ENCODE assay signal across 8 mouse cellular contexts in genomic region chr4:134388397-134388796, GRCm38 (mm10). TPM values are rescaled to one million over a fixed set of nuclear protein-coding genes. Genes with fewer than 3 reads are reported as not detected.
A peak's percentile ranks its signal among the peaks of the same experiment; 100 is the strongest.
DNase-seq lines count a peak whose midpoint lies in the region; ATAC-seq and TF ChIP-seq lines count a peak whose summit lies in the region.
"Had no signal": no experiment of that assay in that cellular context is flagged by ENCODE, and none has a peak within 500 bp of the region (broad histone marks: within the 10 kb centered on the region; RNA-seq: fewer than 3 reads in every experiment).

No protein-coding gene starts in this region.

- peak; percentile 93 for TF ChIP-seq CTCF in ES-Bruce4 (IDR thresholded peaks at IDR 0.05; ENCODE audit: low read depth, low read length)
- peak; percentile 79 for TF ChIP-seq CTCF in liver, embryonic 14.5 days (IDR thresholded peaks at IDR 0.05; ENCODE audit: low read depth)

- no peak for TF ChIP-seq POLR2A in ES-Bruce4 (IDR thresholded peaks at IDR 0.05; ENCODE audit: insufficient read depth, low read length)

- H3K27ac ChIP-seq in ES-Bruce4 (ENCODE audit: insufficient read depth, low read length), result no peak overlapping the region
- no peak overlapping the region for H3K27ac ChIP-seq in embryonic facial prominence, embryonic 10.5 days (replicated peaks)
- H3K27ac ChIP-seq in liver, embryonic 14.5 days, result no peak overlapping the region

- H3K4me3 ChIP-seq in ES-Bruce4 (ENCODE audit: low read depth, low read length), result no peak overlapping the region
- H3K4me3 ChIP-seq in embryonic facial prominence, embryonic 10.5 days, result no peak overlapping the region
- H3K4me3 ChIP-seq in liver, embryonic 14.5 days (ENCODE audit: insufficient read depth in 1 of 2, low read depth in 2 of 2, low read length in 2 of 2), result no peak overlapping the region
- H3K4me3 ChIP-seq: myocyte had no signal

- peak; percentile 65 to 70 for DNase-seq in layer of hippocampus, postnatal 10 days (ENCODE audit: low spot score in 2 of 2)
- no peak for DNase-seq in layer of hippocampus, adult 8-10 months (ENCODE audit: low spot score in 2 of 2)
- DNase-seq in adrenal gland, adult 8-10 months, result peak; percentile 58
- peak; percentile 78 for DNase-seq in embryonic facial prominence, embryonic 10.5 days (ENCODE audit: low spot score)
- no peak for DNase-seq in liver, embryonic 14.5 days (ENCODE audit: low read depth in 3 of 3, low spot score in 3 of 3)
- DNase-seq in spleen, adult 12 weeks (ENCODE audit: low spot score), result peak; percentile 47

- TF ChIP-seq EP300 in ES-Bruce4 (IDR thresholded peaks at IDR 0.05; ENCODE audit: insufficient read depth, low read depth, low read length), result no peak
- TF ChIP-seq EP300 in liver, embryonic 14.5 days (IDR thresholded peaks at IDR 0.05; ENCODE audit: low read depth), result no peak

- peaks cover 3% of the 10 kb centered on the region for H3K4me1 ChIP-seq in ES-Bruce4 (ENCODE audit: control insufficient read depth, insufficient read depth, low read length)
- H3K4me1 ChIP-seq in embryonic facial prominence, embryonic 10.5 days, result peaks cover 9% of the 10 kb centered on the region
- H3K4me1 ChIP-seq in liver, embryonic 14.5 days (replicated peaks; ENCODE audit: control insufficient read depth in 2 of 2, insufficient read depth in 2 of 2, low read length in 1 of 2), result 0 out of 4 replicates have a peak, but pooled peaks cover 0 to 2% of the 10 kb centered on the region in 2 experiments

- no peak overlapping the region for H3K4me2 ChIP-seq in liver, embryonic 14.5 days (ENCODE audit: low read depth)

- WGBS in embryonic facial prominence, embryonic 10.5 days, result 17% methylated on average over 5 of the region's 5 CpGs
- 14% methylated on average over 5 of the region's 5 CpGs for WGBS in liver, embryonic 14.5 days (ENCODE audit: insufficient replicate concordance)

- no peaks in the 10 kb centered on the region for H3K36me3 ChIP-seq in ES-Bruce4 (ENCODE audit: control insufficient read depth, insufficient read depth, low read length, poor library complexity, severe bottlenecking)
- H3K36me3 ChIP-seq in embryonic facial prominence, embryonic 10.5 days (replicated peaks), result no peaks in the 10 kb centered on the region
- H3K36me3 ChIP-seq in liver, embryonic 14.5 days (replicated peaks; ENCODE audit: control insufficient read depth, insufficient read depth, low read depth), result no peaks in the 10 kb centered on the region

- ATAC-seq in liver, embryonic 14.5 days (ENCODE audit: insufficient read depth), result no peak

- H3K9ac ChIP-seq in ES-Bruce4 (ENCODE audit: low read depth, poor library complexity, severe bottlenecking), result no peak overlapping the region
- H3K9ac ChIP-seq in liver, embryonic 14.5 days (replicated peaks), result no peak overlapping the region

- no peaks in the 10 kb centered on the region; the same call in 1 of the 2 replicates for H3K9me3 ChIP-seq in ES-Bruce4 (replicated peaks; ENCODE audit: control insufficient read depth, insufficient read depth, low read length, poor library complexity, severe bottlenecking)
- peaks cover 4% of the 10 kb centered on the region; the same call in 1 of the 2 replicates for H3K9me3 ChIP-seq in embryonic facial prominence, embryonic 10.5 days
- no peaks in the 10 kb centered on the region; the same call in 1 of the 2 replicates for H3K9me3 ChIP-seq in liver, embryonic 14.5 days (ENCODE audit: control insufficient read depth, low read length)

- no peaks in the 10 kb centered on the region for H3K27me3 ChIP-seq in ES-Bruce4 (ENCODE audit: control insufficient read depth, insufficient read depth, low read length, poor library complexity, severe bottlenecking)
- no peaks in the 10 kb centered on the region for H3K27me3 ChIP-seq in embryonic facial prominence, embryonic 10.5 days (replicated peaks; ENCODE audit: low read depth, poor library complexity, severe bottlenecking)
- H3K27me3 ChIP-seq in liver, embryonic 14.5 days (ENCODE audit: control insufficient read depth, insufficient read depth, low read length), result no peaks in the 10 kb centered on the region

RNA-seq across cellular contexts. Expression of gene Extl1, which starts 4.7 kb away (rescaled TPM):
- total RNA-seq in layer of hippocampus, postnatal 10 days (2021), result 10 to 100 TPM; 26.2 to 27.5 TPM
- 10 to 100 TPM; 36.5 to 47.8 (median 42.9) TPM for total RNA-seq in layer of hippocampus, adult 8-10 months (2022)
- 3.3 and 3.9 TPM in 2 replicates for polyA plus RNA-seq in ES-Bruce4 (2011; ENCODE audit: insufficient read depth, insufficient read length, low read depth, missing spikeins)
- total RNA-seq in adrenal gland, adult 8-10 months (2022), result 10 to 100 TPM in 2 of 4 experiments, 1 to 10 TPM in 2; 3.3 to 15.4 (median 9.4) TPM
- 0.25 and 0.66 TPM in 2 replicates for polyA plus RNA-seq in embryonic facial prominence, embryonic 10.5 days (2016; fragmentation: Nextera tagmentation; extraction: Ambion mirVana)
- 0.04 and 0.16 TPM in 2 replicates for polyA plus RNA-seq in liver, embryonic 14.5 days (2012; rRNA removed)
- polyA plus RNA-seq in liver, embryonic 14.5 days (2014; fragmentation: Nextera tagmentation; extraction: Ambion mirVana), result 0.04 and 0.11 TPM in 2 replicates

RNA-seq across cellular contexts. Expression of gene Pafah2, which starts 7.7 kb away (rescaled TPM):
- total RNA-seq in layer of hippocampus, postnatal 10 days (2021), result 10 to 100 TPM; 11.5 to 13.1 TPM
- 10 to 100 TPM in 1 of 4 experiments, 1 to 10 TPM in 3; 5.5 to 10.5 (median 8.5) TPM for total RNA-seq in layer of hippocampus, adult 8-10 months (2022)
- polyA plus RNA-seq in ES-Bruce4 (2011; ENCODE audit: insufficient read depth, insufficient read length, low read depth, missing spikeins), result 16.4 and 16.5 TPM in 2 replicates
- 10 to 100 TPM; 13.9 to 21.7 (median 19.0) TPM for total RNA-seq in adrenal gland, adult 8-10 months (2022)
- 7.0 and 8.3 TPM in 2 replicates for polyA plus RNA-seq in embryonic facial prominence, embryonic 10.5 days (2016; fragmentation: Nextera tagmentation; extraction: Ambion mirVana)
- 3.9 and 4.3 TPM in 2 replicates for polyA plus RNA-seq in liver, embryonic 14.5 days (2012; rRNA removed)
- 4.3 and 5.4 TPM in 2 replicates for polyA plus RNA-seq in liver, embryonic 14.5 days (2014; fragmentation: Nextera tagmentation; extraction: Ambion mirVana)

RNA-seq across cellular contexts. Expression of gene Slc30a2, which starts 45.4 kb away (rescaled TPM):
- not detected for total RNA-seq in layer of hippocampus, postnatal 10 days (2021)
- total RNA-seq in layer of hippocampus, adult 8-10 months (2022), result under 1 TPM in 1 of 4 experiments, not detected in 3; 0.49 TPM
- polyA plus RNA-seq in ES-Bruce4 (2011; ENCODE audit: insufficient read depth, insufficient read length, low read depth, missing spikeins), result 3.9 and 4.9 TPM in 2 replicates
- 100 to 1,000 TPM in 2 of 4 experiments, 10 to 100 TPM in 2; 29.5 to 113 (median 69.5) TPM for total RNA-seq in adrenal gland, adult 8-10 months (2022)
- 0.07 TPM in 1 of 2 replicates, not detected in the other for polyA plus RNA-seq in embryonic facial prominence, embryonic 10.5 days (2016; fragmentation: Nextera tagmentation; extraction: Ambion mirVana)
- 0.02 TPM in 1 of 2 replicates, not detected in the other for polyA plus RNA-seq in liver, embryonic 14.5 days (2012; rRNA removed)
- not detected in 2 replicates for polyA plus RNA-seq in liver, embryonic 14.5 days (2014; fragmentation: Nextera tagmentation; extraction: Ambion mirVana)

Comparison
In these comparisons a context has a peak if more than half of its experiments do, and no peak if none do; other contexts are left out.
1. DNase-seq: peak in layer of hippocampus, postnatal 10 days (2 of 2), adrenal gland, adult 8-10 months (single experiment), embryonic facial prominence, embryonic 10.5 days (single experiment) and spleen, adult 12 weeks (single experiment); none in layer of hippocampus, adult 8-10 months (0 of 2) and liver, embryonic 14.5 days (0 of 3).
2. RNA of gene Slc30a2, which starts 45.4 kb away (total RNA-seq): 29.5 to 113 TPM in adrenal gland, adult 8-10 months; not detected in layer of hippocampus, postnatal 10 days and 0.49 TPM in layer of hippocampus, adult 8-10 months; every median in the first group is over 10 times any median in the second.